In the genomic region with DNA sequence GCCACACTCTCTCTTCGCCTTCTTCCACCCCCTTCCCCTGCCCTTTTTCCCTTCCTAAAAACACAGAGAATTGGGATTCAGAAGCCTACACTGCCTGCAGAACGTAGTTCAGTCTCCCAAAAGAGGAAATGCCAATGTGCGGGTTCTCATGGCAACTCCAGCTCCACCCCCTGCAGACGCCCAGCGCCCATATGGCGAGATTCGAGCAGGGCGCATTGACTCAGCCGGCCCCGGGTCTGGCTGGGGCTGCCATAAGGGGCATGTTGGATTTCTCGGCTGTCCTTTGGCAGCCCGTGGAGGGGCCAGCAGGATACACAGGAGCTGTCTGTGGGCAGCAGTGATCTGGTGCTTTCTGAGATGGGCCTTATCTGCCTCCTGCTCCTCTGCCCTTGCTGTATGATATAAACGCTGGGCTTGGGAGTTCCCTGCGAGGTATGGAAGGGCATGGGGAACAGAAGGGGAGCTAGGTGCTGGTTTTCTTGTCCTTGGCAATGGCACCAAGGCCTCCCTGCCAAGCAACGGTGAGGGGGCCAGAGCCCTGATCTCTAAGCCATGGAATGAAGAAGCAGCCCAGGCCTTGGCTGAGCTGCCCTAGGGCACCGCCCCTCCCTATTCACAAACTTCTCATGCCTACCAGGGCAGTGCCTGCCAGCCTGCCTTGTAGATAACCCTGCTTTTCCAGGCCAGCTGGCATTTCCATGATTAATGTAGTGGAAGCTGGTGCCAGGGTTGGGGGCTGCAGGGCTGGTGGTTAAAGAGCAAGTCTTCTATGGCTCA, we compare ENCODE assay signal across 10 mouse cellular contexts.
DNase-seq lines count a peak whose midpoint lies in the region; ATAC-seq and TF ChIP-seq lines count a peak whose summit lies in the region.
"Had no signal": no experiment of that assay in that cellular context is flagged by ENCODE, and none has a peak within 500 bp of the region (broad histone marks: within the 10 kb centered on the region; RNA-seq: fewer than 3 reads in every experiment).

No protein-coding gene starts in this region.

- 70% methylated on average over 16 of the region's 16 CpGs for WGBS in midbrain, embryonic 10.5 days
- 60% methylated on average over 16 of the region's 16 CpGs for WGBS in midbrain, embryonic 11.5 days
- 39% methylated on average over 16 of the region's 16 CpGs for WGBS in forebrain, postnatal 0 days

- no peak overlapping the region for H3K4me3 ChIP-seq in midbrain, embryonic 10.5 days
- H3K4me3 ChIP-seq in midbrain, embryonic 11.5 days (ENCODE audit: low read depth, low read length) = no peak overlapping the region
- H3K4me3 ChIP-seq in forebrain, postnatal 0 days (ENCODE audit: low read depth, low read length) = no peak overlapping the region
- H3K4me3 ChIP-seq: heart, embryonic 12.5 days had no signal

- H3K27me3 ChIP-seq in midbrain, embryonic 10.5 days (ENCODE audit: low read depth, poor library complexity, severe bottlenecking) = no peaks in the 10 kb centered on the region
- H3K27me3 ChIP-seq in midbrain, embryonic 11.5 days (ENCODE audit: control insufficient read depth, insufficient read depth, low read length) = no peaks in the 10 kb centered on the region
- no peaks in the 10 kb centered on the region for H3K27me3 ChIP-seq in forebrain, postnatal 0 days (ENCODE audit: insufficient read depth, low read length)

- TF ChIP-seq CTCF in forebrain, postnatal 0 days (IDR thresholded peaks at IDR 0.05; ENCODE audit: low read depth) = no peak

- no peaks in the 10 kb centered on the region for H3K9me3 ChIP-seq in midbrain, embryonic 10.5 days (replicated peaks)
- H3K9me3 ChIP-seq in midbrain, embryonic 11.5 days (ENCODE audit: control insufficient read depth, low read length) = no peaks in the 10 kb centered on the region
- H3K9me3 ChIP-seq in forebrain, postnatal 0 days (ENCODE audit: low read length) = no peaks in the 10 kb centered on the region
- H3K9me3 ChIP-seq: heart, embryonic 12.5 days had no signal

- ATAC-seq in midbrain, embryonic 11.5 days (ENCODE audit: low FRiP score) = no peak
- ATAC-seq in forebrain, postnatal 0 days = peak; percentile 69

- peak overlapping the region; percentile 43; the same call in 1 of the 2 replicates for H3K27ac ChIP-seq in midbrain, embryonic 10.5 days (replicated peaks)
- H3K27ac ChIP-seq in midbrain, embryonic 11.5 days (ENCODE audit: low read depth, low read length) = no peak overlapping the region
- peak overlapping the region; percentile 88 for H3K27ac ChIP-seq in forebrain, postnatal 0 days (ENCODE audit: low read depth, low read length)
- H3K27ac ChIP-seq: liver, embryonic 14.5 days had no signal

- peak; percentile 17 for DNase-seq in midbrain, embryonic 10.5 days (ENCODE audit: low spot score)
- DNase-seq in midbrain, embryonic 11.5 days (ENCODE audit: low spot score, missing footprints) = no peak
- peak; percentile 85 for DNase-seq in forebrain, postnatal 0 days
- DNase-seq in left cerebral cortex, adult 18-20 months (ENCODE audit: low spot score in 2 of 2) = peak; percentile 86 to 90
- peak; percentile 86 to 87 for DNase-seq in right cerebral cortex, postnatal 36 days (ENCODE audit: low spot score in 2 of 2)
- no peak for DNase-seq in adrenal gland, postnatal 4 days (ENCODE audit: low spot score in 2 of 2)
- DNase-seq in thymus, adult 18-20 months = no peak
- DNase-seq in adrenal gland, adult 18-20 months (ENCODE audit: low spot score in 2 of 2) = no peak

- H3K4me1 ChIP-seq in midbrain, embryonic 10.5 days = peaks cover 30% of the 10 kb centered on the region
- peaks cover 8% of the 10 kb centered on the region for H3K4me1 ChIP-seq in midbrain, embryonic 11.5 days (ENCODE audit: control insufficient read depth, insufficient read depth, low read length)
- peaks cover 23% of the 10 kb centered on the region for H3K4me1 ChIP-seq in forebrain, postnatal 0 days (ENCODE audit: insufficient read depth)

- H3K4me2 ChIP-seq in midbrain, embryonic 11.5 days = no peak overlapping the region
- H3K4me2 ChIP-seq in forebrain, postnatal 0 days (ENCODE audit: low read depth) = peak overlapping the region; percentile 1; the same call in 1 of the 2 replicates
- H3K4me2 ChIP-seq: heart, embryonic 12.5 days had no signal

- no peak overlapping the region for H3K9ac ChIP-seq in midbrain, embryonic 11.5 days (ENCODE audit: low read length)
- no peak overlapping the region for H3K9ac ChIP-seq in forebrain, postnatal 0 days
- H3K9ac ChIP-seq: heart, embryonic 12.5 days; liver, embryonic 14.5 days had no signal

- no peaks in the 10 kb centered on the region for H3K36me3 ChIP-seq in midbrain, embryonic 10.5 days
- H3K36me3 ChIP-seq in midbrain, embryonic 11.5 days (ENCODE audit: control insufficient read depth, insufficient read depth, low read length) = no peaks in the 10 kb centered on the region
- no peaks in the 10 kb centered on the region for H3K36me3 ChIP-seq in forebrain, postnatal 0 days (ENCODE audit: insufficient read depth)
- H3K36me3 ChIP-seq: heart, embryonic 12.5 days had no signal

Comparison
In these comparisons a context has a peak if more than half of its experiments do, and no peak if none do; other contexts are left out.
1. DNase-seq: peak in midbrain, embryonic 10.5 days (single experiment), forebrain, postnatal 0 days (single experiment), left cerebral cortex, adult 18-20 months (2 of 2) and right cerebral cortex, postnatal 36 days (2 of 2); none in midbrain, embryonic 11.5 days (single experiment), adrenal gland, postnatal 4 days (0 of 2), thymus, adult 18-20 months (0 of 2) and adrenal gland, adult 18-20 months (0 of 2).